Mouse (Mus musculus) kidney, postnatal 0 days (tissue): ENCODE data around the gene Fbxw8. TPM values are rescaled to one million over a fixed set of nuclear protein-coding genes. Genes with fewer than 3 reads are reported as not detected.

Experiments
- ATAC-seq: fragments of 200-750 bp; cut with Nextera tagmentation; replicated peaks from 2 replicates; pipeline ENCODE4 v1.8.0; 2017; ENCODE audit warnings: low read depth, moderate number of reproducible peaks, moderate TSS enrichment, moderate library complexity; ENCODE audit not compliant: low FRiP score
- DNase-seq: peaks from one replicate; pipeline ENCODE4 v3.0.0-alpha.2; 2016; ENCODE audit warnings: low spot score
- H3K27ac ChIP-seq: fragments of 300-500 bp; sonication (generic); 2 replicates; pipeline ENCODE4 v1.5.1; 2014; ENCODE audit warnings: mild to moderate bottlenecking
- H3K27me3 ChIP-seq: fragments of 300-500 bp; sonication (generic); 2 replicates; pipeline ENCODE4 v1.6.1; 2014; ENCODE audit warnings: low read length, mixed read lengths; ENCODE audit not compliant: insufficient read depth
- H3K36me3 ChIP-seq: fragments of 300-500 bp; sonication (generic); 2 replicates; pipeline ENCODE4 v1.6.1; 2014; ENCODE audit warnings: low read length, mixed read lengths; ENCODE audit not compliant: insufficient read depth
- H3K4me1 ChIP-seq: fragments of 300-500 bp; sonication (generic); replicated peaks from 2 replicates; pipeline ENCODE4 v1.6.1; 2014; ENCODE audit warnings: antibody characterized with exemption, low read length, mixed read lengths; ENCODE audit not compliant: insufficient read depth
- H3K4me2 ChIP-seq: fragments of 300-500 bp; sonication (generic); 2 replicates; pipeline ENCODE4 v1.6.1; 2014; ENCODE audit warnings: mild to moderate bottlenecking, low read length, moderate library complexity, mixed read lengths
- H3K4me3 ChIP-seq: fragments of 300-500 bp; sonication (generic); replicated peaks from 2 replicates; pipeline ENCODE4 v1.5.1; 2014; ENCODE audit warnings: low read depth, low read length
- H3K9ac ChIP-seq: fragments of 300-500 bp; sonication (generic); 2 replicates; pipeline ENCODE4 v1.6.1; 2014; ENCODE audit warnings: low read depth, low read length
- H3K9me3 ChIP-seq: fragments of 300-500 bp; sonication (generic); replicated peaks from 2 replicates; pipeline ENCODE4 v1.6.1; 2016; ENCODE audit warnings: low read length, inconsistent platforms, mixed read lengths
- CTCF ChIP-seq: IDR thresholded peaks from 2 replicates; pipeline ENCODE4 v1.5.1; 2016; ENCODE audit warnings: antibody characterized with exemption, low read depth, mild to moderate bottlenecking, moderate library complexity
- WGBS: fragments of 180-500 bp; shearing (Covaris S2); extraction: QIAGEN DNeasy Blood & Tissue Kit; methylation state at CpG from one replicate; pipeline ENCODE4 v1.1.7; 2014; 5-methylcytosine and 5-hydroxymethylcytosine counted together
- polyA plus RNA-seq: library from polyadenylated mRNA; unstranded; fragments of >200 nt; fragmentation: Nextera tagmentation; extraction: Ambion mirVana; gene quantifications from 2 replicates; pipeline ENCODE4 v1.2.1, GENCODE M21; 2015

Fbxw8 gene
- polyA plus RNA-seq, 1 experiment from 2014 or later, result 24.7 TPM

DNA sequence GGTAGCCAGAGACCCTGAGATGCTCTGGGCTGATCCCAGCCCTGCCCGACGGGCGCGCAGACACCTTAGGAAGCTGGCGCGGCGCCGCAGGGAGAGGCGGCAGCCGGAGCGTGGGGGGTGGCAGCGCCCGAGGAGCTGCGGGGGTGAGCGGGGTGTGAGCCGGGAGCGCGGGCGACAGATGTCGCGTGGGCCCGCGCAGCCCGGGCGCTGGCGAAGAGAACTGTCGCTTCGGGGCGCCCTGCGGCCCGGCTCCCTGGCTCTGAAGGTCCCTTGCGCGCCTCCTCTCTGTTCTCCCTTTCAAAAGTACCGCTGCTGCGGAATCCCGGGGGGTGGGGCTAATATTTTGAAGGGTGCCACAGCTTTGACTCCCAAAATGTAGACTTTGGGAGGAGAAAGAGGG, 16.4 kb upstream of the Fbxw8 start:
- no peak for TF ChIP-seq CTCF
- peak overlapping the region; percentile 42 for H3K4me3 ChIP-seq
- ATAC-seq (no peak), DNase-seq (no peak)
- H3K27me3 ChIP-seq, result peaks cover 60% of the 10 kb centered on the region
- no peaks in the 10 kb centered on the region; the same call in 1 of the 2 replicates for H3K9me3 ChIP-seq
- peaks cover 21% of the 10 kb centered on the region; the same call in 1 of the 2 replicates for H3K4me1 ChIP-seq
- no peak overlapping the region for H3K9ac ChIP-seq
- no peak overlapping the region for H3K27ac ChIP-seq
- WGBS, result 4% methylated on average over 36 of the region's 36 CpGs
- H3K36me3 ChIP-seq, result no peaks in the 10 kb centered on the region
- peak overlapping the region; percentile 59 for H3K4me2 ChIP-seq

DNA sequence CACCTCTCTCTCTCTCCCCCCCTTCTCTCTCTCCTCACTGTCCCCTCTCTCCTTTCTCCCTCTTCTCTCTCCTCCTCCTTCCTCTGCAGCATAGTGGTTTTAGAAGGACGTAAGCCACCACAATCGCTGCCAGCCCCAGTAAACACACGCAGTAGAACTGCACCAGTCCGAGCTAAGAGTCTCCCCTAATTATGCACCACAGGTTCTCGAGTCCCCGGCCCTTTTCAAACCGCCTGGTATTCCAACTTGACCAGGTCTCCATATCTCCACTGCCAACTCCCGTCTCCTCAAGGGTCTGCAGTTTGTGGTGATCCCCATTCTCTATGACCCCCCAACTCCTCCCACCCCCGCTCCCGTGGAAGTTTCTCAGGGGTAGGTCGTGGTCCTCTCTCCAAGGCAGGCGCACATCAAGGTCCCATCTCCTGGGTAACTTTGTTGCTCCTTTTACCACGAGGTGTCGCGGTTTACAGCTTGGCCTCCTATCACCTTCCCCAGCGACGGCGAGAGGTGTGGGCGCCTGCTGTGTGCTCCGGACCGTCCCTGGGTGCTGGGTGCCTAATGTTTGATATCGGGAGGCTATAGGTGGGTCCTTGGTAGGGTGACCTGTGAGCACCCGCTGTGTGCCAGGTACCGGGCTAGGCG, 15.7 kb upstream of the Fbxw8 start:
- H3K4me2 ChIP-seq, result peak overlapping the region; percentile 59
- no peaks in the 10 kb centered on the region for H3K36me3 ChIP-seq
- DNase-seq (no peak), ATAC-seq (no peak)
- no peak overlapping the region for H3K9ac ChIP-seq
- TF ChIP-seq CTCF, result peak; percentile 49; the same call in 1 of the 2 replicates
- peaks cover 21% of the 10 kb centered on the region; the same call in 1 of the 2 replicates for H3K4me1 ChIP-seq
- no peaks in the 10 kb centered on the region; the same call in 1 of the 2 replicates for H3K9me3 ChIP-seq
- peak overlapping the region; percentile 42 for H3K4me3 ChIP-seq
- H3K27me3 ChIP-seq, result peaks cover 60% of the 10 kb centered on the region
- WGBS, result under 1% methylated on average over 25 of the region's 25 CpGs
- no peak overlapping the region for H3K27ac ChIP-seq

DNA sequence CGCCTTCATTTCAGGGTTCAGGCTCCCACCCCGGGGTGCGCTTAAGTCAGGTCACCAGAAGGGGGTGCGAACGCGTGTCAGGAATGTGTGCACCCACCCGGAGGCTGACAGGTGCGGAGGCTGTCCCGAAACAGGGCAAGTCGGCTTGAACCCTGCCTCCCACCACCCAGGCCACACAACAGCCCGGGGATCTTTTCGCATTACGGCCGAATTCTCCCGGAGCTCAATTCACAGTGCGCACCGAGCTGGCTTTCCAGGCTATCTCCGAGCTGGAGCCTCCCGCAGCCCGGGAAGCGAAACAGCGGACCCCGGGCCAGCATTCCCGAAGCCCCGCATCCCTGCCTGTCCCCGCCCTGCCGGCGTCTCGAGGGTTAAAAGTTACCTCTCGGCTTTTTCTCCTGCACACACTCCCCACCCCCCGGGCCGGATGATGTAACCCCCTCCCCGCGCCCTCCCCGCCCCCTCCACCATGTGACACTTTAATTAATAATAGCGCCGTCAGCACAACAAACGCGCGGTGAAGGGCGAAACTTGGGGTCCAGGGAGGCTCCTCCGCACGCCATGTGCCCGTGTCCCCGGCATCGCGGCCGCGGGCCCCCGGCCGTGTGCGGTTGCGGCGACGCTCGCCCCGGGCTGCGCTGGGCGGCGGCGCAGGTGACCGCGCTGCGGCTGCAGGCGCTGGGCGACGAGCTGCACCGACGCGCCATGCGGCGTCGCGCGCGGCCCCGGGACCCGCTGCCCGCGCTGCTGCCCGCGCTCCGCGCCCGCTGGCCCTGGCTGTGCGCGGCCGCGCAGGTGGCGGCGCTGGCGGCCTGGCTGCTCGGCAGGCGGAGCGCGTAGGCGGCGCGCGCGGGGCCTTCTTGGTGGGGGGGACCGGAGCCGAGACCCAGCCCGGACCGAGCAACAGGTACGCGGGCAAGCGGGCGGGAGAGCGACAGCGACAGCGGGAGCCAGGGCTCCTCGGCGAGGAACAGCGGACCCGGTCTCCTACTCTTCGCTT, 14.3 kb upstream of the Fbxw8 start:
- WGBS, result under 1% methylated on average over 111 of the region's 117 CpGs
- no peaks in the 10 kb centered on the region for H3K9me3 ChIP-seq
- peak overlapping the region; percentile 87 for H3K4me2 ChIP-seq
- H3K27me3 ChIP-seq, result peaks cover 54% of the 10 kb centered on the region
- H3K4me3 ChIP-seq, result peak overlapping the region; percentile 44
- H3K27ac ChIP-seq, result no peak overlapping the region
- ATAC-seq (no peak; the same call in none of the 2 replicates), DNase-seq (no peak)
- peaks cover 20% of the 10 kb centered on the region; the same call in 1 of the 2 replicates for H3K4me1 ChIP-seq
- H3K36me3 ChIP-seq, result no peaks in the 10 kb centered on the region
- peak overlapping the region; percentile 43 for H3K9ac ChIP-seq
- TF ChIP-seq CTCF, result peak; percentile 14; the same call in 1 of the 2 replicates

DNA sequence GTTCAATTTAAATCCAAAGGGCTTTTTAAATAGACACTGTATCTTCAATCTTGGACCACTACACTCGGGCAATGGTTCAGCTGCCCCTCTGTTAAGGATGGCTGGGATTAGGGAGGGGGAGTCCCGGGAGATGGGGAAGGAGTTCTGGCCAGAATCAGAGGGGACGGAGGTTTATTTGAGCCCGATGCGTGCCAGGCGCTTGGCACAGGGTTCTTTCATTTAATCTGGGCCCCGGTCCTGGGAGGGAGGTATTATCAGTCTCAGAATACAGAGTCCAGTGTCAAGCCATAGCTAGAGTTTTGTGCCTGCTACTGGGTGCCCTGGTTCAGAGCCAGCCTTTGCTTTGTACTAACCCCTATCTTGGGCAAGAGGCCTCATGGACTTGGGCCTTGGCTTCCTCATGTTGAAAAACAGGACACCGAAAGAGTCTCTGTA, 12.3 kb upstream of the Fbxw8 start:
- no peak for DNase-seq
- H3K27me3 ChIP-seq, result peaks cover 36% of the 10 kb centered on the region
- no peaks in the 10 kb centered on the region for H3K9me3 ChIP-seq
- no peak for TF ChIP-seq CTCF
- no peak overlapping the region for H3K4me2 ChIP-seq
- H3K36me3 ChIP-seq, result no peaks in the 10 kb centered on the region
- H3K27ac ChIP-seq, result no peak overlapping the region
- no peak for ATAC-seq
- no peak overlapping the region for H3K9ac ChIP-seq
- peaks cover 17% of the 10 kb centered on the region; the same call in 1 of the 2 replicates for H3K4me1 ChIP-seq
- no peak overlapping the region for H3K4me3 ChIP-seq
- 54% methylated on average over 8 of the region's 8 CpGs for WGBS

DNA sequence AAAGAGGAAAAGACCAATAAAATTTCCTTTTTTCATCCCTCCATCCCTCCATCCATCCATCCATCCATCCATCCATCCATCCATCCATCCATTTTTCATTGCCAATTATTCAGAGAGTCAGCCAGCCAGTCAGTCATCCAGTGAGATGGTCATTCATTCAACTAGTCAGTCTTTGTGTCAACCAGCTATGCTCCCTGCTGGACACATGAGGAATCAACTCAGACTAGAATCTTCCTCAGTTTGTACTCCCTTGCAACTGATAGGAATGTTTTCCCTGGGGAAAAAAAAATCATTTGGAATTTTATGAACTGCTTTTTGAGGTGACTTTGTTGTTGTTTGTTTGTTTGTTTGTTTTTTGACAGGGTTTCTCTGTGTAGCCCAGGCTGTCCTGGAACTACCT, 10.2 kb upstream of the Fbxw8 start:
- H3K4me1 ChIP-seq, result peaks cover 10% of the 10 kb centered on the region; the same call in 1 of the 2 replicates
- H3K4me2 ChIP-seq, result no peak overlapping the region
- no peaks in the 10 kb centered on the region for H3K9me3 ChIP-seq
- DNase-seq (no peak), ATAC-seq (no peak)
- peaks cover 19% of the 10 kb centered on the region for H3K27me3 ChIP-seq
- no peak overlapping the region for H3K9ac ChIP-seq
- H3K4me3 ChIP-seq, result no peak overlapping the region
- peak; percentile 38; the same call in 1 of the 2 replicates for TF ChIP-seq CTCF
- no peak overlapping the region for H3K27ac ChIP-seq
- H3K36me3 ChIP-seq, result no peaks in the 10 kb centered on the region

DNA sequence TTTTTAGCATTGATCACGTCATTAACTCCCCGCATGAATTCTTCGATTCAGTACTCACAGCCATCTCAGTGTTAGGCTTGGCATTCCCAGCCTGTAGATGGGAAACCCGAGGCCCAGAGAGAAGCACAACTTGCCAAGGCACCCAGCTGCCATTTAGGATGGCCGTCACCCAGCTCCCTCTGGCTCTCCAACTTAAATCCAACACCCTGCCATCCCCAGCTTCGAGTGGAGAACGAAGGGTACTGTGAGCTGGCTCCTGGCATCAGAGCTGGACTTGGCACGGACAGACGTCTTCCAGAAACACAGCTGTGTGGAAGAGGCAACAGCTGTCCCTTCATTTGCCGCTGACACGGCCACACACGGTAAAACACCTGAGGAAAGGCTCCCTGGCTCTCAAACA, 9.3 kb upstream of the Fbxw8 start, which contains the start of gene Hrk:
Gene Hrk, plus strand, starts transcription at position 68 of the 400 bp plus-strand sequence.
- TF ChIP-seq CTCF, result no peak
- H3K27me3 ChIP-seq, result peaks cover 17% of the 10 kb centered on the region
- no peak within 1 kb of the TSS for H3K27ac ChIP-seq
- H3K4me2 ChIP-seq, result no peak within 1 kb of the TSS
- no peak within 1 kb of the TSS for H3K4me3 ChIP-seq
- DNase-seq (no peak), ATAC-seq (no peak)
- H3K9me3 ChIP-seq, result no peaks in the 10 kb centered on the region
- 68% methylated on average over 12 of the region's 12 CpGs for WGBS
- H3K4me1 ChIP-seq, result peaks cover 5% of the 10 kb centered on the region; the same call in 1 of the 2 replicates
- H3K36me3 ChIP-seq, result no peaks in the 10 kb centered on the region
- no peak within 1 kb of the TSS for H3K9ac ChIP-seq
